Mouse (Mus musculus): Measurements from ENCODE around the gene Ripor3. TPM values are rescaled to one million over a fixed set of nuclear protein-coding genes. Genes with fewer than 3 reads are reported as not detected.
"Not testable (repeated sequence)": the region's sequence is repeated elsewhere in the genome, so short reads cannot be mapped to it uniquely, and the experiment has no call there.

Ripor3 gene
- 0.54 and 0.55 TPM in 2 replicates for polyA plus RNA-seq (2014; fragmentation: Nextera tagmentation; extraction: Ambion mirVana)

- DNase-seq (ENCODE audit: low spot score) (peak; percentile 78), ATAC-seq (ENCODE audit: insufficient number of reproducible peaks, low FRiP score, low TSS enrichment, low read depth) (no peak)
- WGBS: 39% methylated on average over 9 of the region's 9 CpGs
These were observed at the start of gene Ripor3 for GRCm38 (mm10) chr2:168009936-168010668. TSS of gene Ripor3 (minus strand) at chr2:168010618.

DNA sequence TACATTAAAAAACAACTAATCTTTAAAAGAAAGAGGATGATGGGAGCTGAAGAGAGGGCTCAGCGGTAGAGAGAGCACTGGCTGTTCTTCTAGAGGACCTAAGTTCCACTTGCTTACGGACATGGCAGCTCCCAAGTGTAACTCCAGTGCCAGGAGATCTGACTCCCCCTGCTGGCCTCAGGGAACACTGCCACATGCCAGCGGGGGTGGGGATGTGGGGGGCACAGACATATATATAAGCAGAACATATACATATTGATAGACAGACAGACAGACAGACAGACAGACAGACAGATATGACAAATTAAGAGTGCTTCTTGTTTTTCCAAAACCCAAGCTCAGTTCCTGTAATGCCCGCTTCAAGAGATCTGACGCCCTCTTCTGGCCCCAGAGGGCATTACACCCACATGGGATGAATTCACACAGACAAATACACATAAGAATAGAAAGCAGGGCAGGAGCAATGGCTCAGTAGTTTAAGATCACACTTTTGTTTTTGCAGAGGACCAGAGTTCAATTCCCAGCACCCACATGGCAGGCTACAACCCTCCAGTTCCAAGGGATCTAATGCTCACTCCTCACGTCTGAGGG lies 48.9 kb upstream of the Ripor3 start:
- Histone ChIP-seq H3K4me1 (ENCODE audit: control insufficient read depth, insufficient read depth, low read length) (peaks cover 11% of the 10 kb centered on the region), H3K4me2 (ENCODE audit: low read depth, severe bottlenecking) (no peak overlapping the region), H3K4me3 (ENCODE audit: low read depth, low read length) (no peak overlapping the region), H3K36me3 (ENCODE audit: control insufficient read depth, insufficient read depth, low read length) (no peaks in the 10 kb centered on the region), H3K9ac (ENCODE audit: low read length) (no peak overlapping the region), H3K27me3 (ENCODE audit: control insufficient read depth, insufficient read depth, low read length) (no peaks in the 10 kb centered on the region), H3K27ac (replicated peaks; ENCODE audit: low read depth, low read length) (no peak overlapping the region), H3K9me3 (ENCODE audit: control insufficient read depth, low read length) (no peaks in the 10 kb centered on the region)
- DNase-seq (ENCODE audit: low spot score) (no peak), ATAC-seq (ENCODE audit: insufficient number of reproducible peaks, low FRiP score, low TSS enrichment, low read depth) (no peak)
- 82% methylated on average over 6 of the region's 6 CpGs for whole genome bisulfite sequencing

More at GRCm38 (mm10) chr2:168009936-168010668, at the start of gene Ripor3:
- Histone ChIP-seq H3K27me3 (ENCODE audit: control insufficient read depth, insufficient read depth, low read length) (no peaks in the 10 kb centered on the region), H3K4me2 (ENCODE audit: low read depth, severe bottlenecking) (no peak within 1 kb of the TSS), H3K36me3 (ENCODE audit: control insufficient read depth, insufficient read depth, low read length) (no peaks in the 10 kb centered on the region), H3K4me3 (ENCODE audit: low read depth, low read length) (no peak within 1 kb of the TSS), H3K27ac (replicated peaks; ENCODE audit: low read depth, low read length) (no peak within 1 kb of the TSS; the same call in 1 of the 2 replicates), H3K4me1 (ENCODE audit: control insufficient read depth, insufficient read depth, low read length) (peaks cover 23% of the 10 kb centered on the region), H3K9ac (ENCODE audit: low read length) (no peak within 1 kb of the TSS), H3K9me3 (ENCODE audit: control insufficient read depth, low read length) (no peaks in the 10 kb centered on the region)

GRCm38 (mm10) chr2:168058488-168059199 lies 48.2 kb upstream of the Ripor3 start:
- Histone ChIP-seq H3K4me3 (ENCODE audit: low read depth, low read length) (no peak overlapping the region), H3K9ac (ENCODE audit: low read length) (no peak overlapping the region), H3K36me3 (ENCODE audit: control insufficient read depth, insufficient read depth, low read length) (no peaks in the 10 kb centered on the region), H3K4me2 (ENCODE audit: low read depth, severe bottlenecking) (no peak overlapping the region), H3K4me1 (ENCODE audit: control insufficient read depth, insufficient read depth, low read length) (peaks cover 11% of the 10 kb centered on the region), H3K27me3 (ENCODE audit: control insufficient read depth, insufficient read depth, low read length) (no peaks in the 10 kb centered on the region), H3K9me3 (ENCODE audit: control insufficient read depth, low read length) (no peaks in the 10 kb centered on the region), H3K27ac (replicated peaks; ENCODE audit: low read depth, low read length) (no peak overlapping the region)
- WGBS: 31% methylated on average over 13 of the region's 13 CpGs
- ATAC-seq (ENCODE audit: insufficient number of reproducible peaks, low FRiP score, low TSS enrichment, low read depth) (no peak), DNase-seq (ENCODE audit: low spot score) (no peak)

- not testable (repeated sequence) for H3K4me3 ChIP-seq (ENCODE audit: low read depth, low read length); H3K9me3 ChIP-seq (ENCODE audit: control insufficient read depth, low read length); H3K27me3 ChIP-seq (ENCODE audit: control insufficient read depth, insufficient read depth, low read length); ATAC-seq (ENCODE audit: insufficient number of reproducible peaks, low FRiP score, low TSS enrichment, low read depth); DNase-seq (ENCODE audit: low spot score); H3K27ac ChIP-seq (replicated peaks; ENCODE audit: low read depth, low read length); H3K9ac ChIP-seq (ENCODE audit: low read length); H3K4me2 ChIP-seq (ENCODE audit: low read depth, severe bottlenecking); H3K36me3 ChIP-seq (ENCODE audit: control insufficient read depth, insufficient read depth, low read length)
- WGBS: 67% methylated on average over 2 of the region's 2 CpGs
- H3K4me1 ChIP-seq (ENCODE audit: control insufficient read depth, insufficient read depth, low read length): peaks cover 11% of the 10 kb centered on the region
These were observed 47.5 kb upstream of the Ripor3 start for GRCm38 (mm10) chr2:168057876-168058275.

DNA sequence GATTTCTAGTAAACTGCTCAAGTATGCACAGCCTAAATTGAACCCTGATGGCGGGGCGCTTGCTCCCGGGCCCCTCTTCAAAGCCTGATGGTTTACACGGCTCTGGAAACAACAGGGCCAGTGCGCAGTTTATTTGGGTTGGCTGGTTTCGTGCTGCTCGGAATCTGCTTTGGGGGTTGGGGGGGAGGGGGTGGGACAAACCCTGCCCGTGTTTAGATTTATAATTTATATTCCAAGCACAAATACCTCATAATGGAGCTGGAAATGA lies 46.2 kb upstream of the Ripor3 start:
- Histone ChIP-seq H3K9ac (ENCODE audit: low read length) (no peak overlapping the region), H3K27ac (replicated peaks; ENCODE audit: low read depth, low read length) (no peak overlapping the region), H3K4me3 (ENCODE audit: low read depth, low read length) (no peak overlapping the region), H3K9me3 (ENCODE audit: control insufficient read depth, low read length) (no peaks in the 10 kb centered on the region), H3K4me1 (ENCODE audit: control insufficient read depth, insufficient read depth, low read length) (peaks cover 11% of the 10 kb centered on the region), H3K27me3 (ENCODE audit: control insufficient read depth, insufficient read depth, low read length) (no peaks in the 10 kb centered on the region; the same call in 1 of the 2 replicates), H3K36me3 (ENCODE audit: control insufficient read depth, insufficient read depth, low read length) (no peaks in the 10 kb centered on the region), H3K4me2 (ENCODE audit: low read depth, severe bottlenecking) (no peak overlapping the region)
- peak; percentile 56 for DNase-seq (ENCODE audit: low spot score)
- 16% methylated on average over 8 of the region's 8 CpGs for WGBS
- ATAC-seq (ENCODE audit: insufficient number of reproducible peaks, low FRiP score, low TSS enrichment, low read depth): no peak

GRCm38 (mm10) chr2:168055910-168056665 lies 45.7 kb upstream of the Ripor3 start:
- no peaks in the 10 kb centered on the region for H3K36me3 ChIP-seq (ENCODE audit: control insufficient read depth, insufficient read depth, low read length)
- H3K27ac ChIP-seq (replicated peaks; ENCODE audit: low read depth, low read length): no peak overlapping the region
- H3K27me3 ChIP-seq (ENCODE audit: control insufficient read depth, insufficient read depth, low read length): peaks cover 3% of the 10 kb centered on the region
- 13% methylated on average over 14 of the region's 14 CpGs for whole genome bisulfite sequencing
- no peak overlapping the region for H3K9ac ChIP-seq (ENCODE audit: low read length)
- peak; percentile 43 for DNase-seq (ENCODE audit: low spot score)
- no peaks in the 10 kb centered on the region for H3K9me3 ChIP-seq (ENCODE audit: control insufficient read depth, low read length)
- no peak for ATAC-seq (ENCODE audit: insufficient number of reproducible peaks, low FRiP score, low TSS enrichment, low read depth)
- H3K4me1 ChIP-seq (ENCODE audit: control insufficient read depth, insufficient read depth, low read length): peaks cover 11% of the 10 kb centered on the region
- no peak overlapping the region for H3K4me3 ChIP-seq (ENCODE audit: low read depth, low read length)
- H3K4me2 ChIP-seq (ENCODE audit: low read depth, severe bottlenecking): no peak overlapping the region

DNA sequence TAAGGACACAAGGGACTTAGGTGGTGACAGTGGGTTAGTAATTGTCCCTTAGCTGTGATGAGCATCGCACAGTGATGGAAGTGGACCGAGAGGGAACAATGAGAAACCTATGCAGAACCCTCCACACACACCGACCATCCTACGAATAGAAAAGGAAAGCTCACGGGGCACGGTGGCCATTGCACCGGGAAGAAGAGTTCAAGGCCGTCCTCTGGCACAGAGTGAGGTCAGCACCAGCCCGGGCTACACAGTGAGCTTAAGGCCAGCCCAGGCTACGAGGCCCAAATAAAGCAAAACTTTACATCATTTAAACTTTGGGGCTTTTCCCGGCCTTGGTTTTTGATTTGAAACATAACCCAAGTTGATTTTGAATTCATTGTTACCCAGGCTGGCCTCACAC lies 43.7 kb upstream of the Ripor3 start:
- no peaks in the 10 kb centered on the region for H3K36me3 ChIP-seq (ENCODE audit: control insufficient read depth, insufficient read depth, low read length)
- no peak overlapping the region for H3K4me2 ChIP-seq (ENCODE audit: low read depth, severe bottlenecking)
- H3K9me3 ChIP-seq (ENCODE audit: control insufficient read depth, low read length): no peaks in the 10 kb centered on the region
- no peak overlapping the region for H3K4me3 ChIP-seq (ENCODE audit: low read depth, low read length)
- ATAC-seq (ENCODE audit: insufficient number of reproducible peaks, low FRiP score, low TSS enrichment, low read depth) (no peak), DNase-seq (ENCODE audit: low spot score) (no peak)
- WGBS: 92% methylated on average over 11 of the region's 11 CpGs
- peaks cover 15% of the 10 kb centered on the region for H3K27me3 ChIP-seq (ENCODE audit: control insufficient read depth, insufficient read depth, low read length)
- no peak overlapping the region for H3K9ac ChIP-seq (ENCODE audit: low read length)
- H3K4me1 ChIP-seq (ENCODE audit: control insufficient read depth, insufficient read depth, low read length): peaks cover 21% of the 10 kb centered on the region
- no peak overlapping the region for H3K27ac ChIP-seq (replicated peaks; ENCODE audit: low read depth, low read length)

DNA sequence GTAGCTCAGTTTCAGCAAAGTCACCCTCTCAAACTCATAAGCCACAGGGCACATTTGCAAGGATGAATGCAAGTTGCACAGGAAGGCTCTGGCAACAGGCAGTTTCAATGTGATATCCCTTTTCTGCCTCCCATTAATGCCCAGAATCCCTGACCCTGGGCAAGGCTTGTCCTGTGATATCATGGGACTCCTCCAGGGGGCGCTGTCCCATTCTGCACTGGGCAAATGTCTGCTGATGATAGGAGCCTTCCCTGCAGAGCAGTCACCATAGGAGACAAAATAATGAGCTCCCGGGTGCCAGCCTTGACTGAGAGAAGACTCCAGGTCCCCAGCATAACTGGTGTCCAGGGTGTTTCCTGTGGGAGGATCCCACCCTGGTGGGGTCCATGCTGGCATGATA lies 42.3 kb upstream of the Ripor3 start:
- H3K27ac ChIP-seq (replicated peaks; ENCODE audit: low read depth, low read length): no peak overlapping the region

More for the DNA sequence above, 42.3 kb upstream of the Ripor3 start:
- peak; percentile 65 for DNase-seq (ENCODE audit: low spot score)
- WGBS: 11% methylated on average over 2 of the region's 2 CpGs
- H3K9ac ChIP-seq (ENCODE audit: low read length): no peak overlapping the region
- H3K9me3 ChIP-seq (ENCODE audit: control insufficient read depth, low read length): no peaks in the 10 kb centered on the region
- H3K27me3 ChIP-seq (ENCODE audit: control insufficient read depth, insufficient read depth, low read length): peaks cover 18% of the 10 kb centered on the region
- H3K4me3 ChIP-seq (ENCODE audit: low read depth, low read length): no peak overlapping the region
- peaks cover 23% of the 10 kb centered on the region for H3K4me1 ChIP-seq (ENCODE audit: control insufficient read depth, insufficient read depth, low read length)
- no peak overlapping the region for H3K4me2 ChIP-seq (ENCODE audit: low read depth, severe bottlenecking)
- ATAC-seq (ENCODE audit: insufficient number of reproducible peaks, low FRiP score, low TSS enrichment, low read depth): no peak
- no peaks in the 10 kb centered on the region for H3K36me3 ChIP-seq (ENCODE audit: control insufficient read depth, insufficient read depth, low read length)
